Mouse (Mus musculus) kidney, adult 9 months (tissue): ENCODE results near the gene Lix1l.

Source experiments
- DNase-seq: peaks from one replicate; pipeline ENCODE4 v3.0.0; 2022

Gene Lix1l

GRCm38 (mm10) chr3:96600639-96601250 is at the start of gene Lix1l:
TSS of gene Lix1l (plus strand) at chr3:96601149.
- peak; percentile 91 for DNase-seq

GRCm38 (mm10) chr3:96551203-96551602 is 49.7 kb upstream of the Lix1l start:
- DNase-seq = peak; percentile 86

GRCm38 (mm10) chr3:96551890-96552289 is 49.1 kb upstream of the Lix1l start:
- peak; percentile 36 for DNase-seq

- no peak for DNase-seq
These were observed 47.3 kb upstream of the Lix1l start for GRCm38 (mm10) chr3:96553601-96554000.

- peak; percentile 50 for DNase-seq
These were observed 46.7 kb upstream of the Lix1l start for GRCm38 (mm10) chr3:96554251-96554650.

- DNase-seq = peak; percentile 96
These were observed 45.8 kb upstream of the Lix1l start for GRCm38 (mm10) chr3:96555041-96555596.

GRCm38 (mm10) chr3:96555999-96556614 is 44.8 kb upstream of the Lix1l start:
- DNase-seq = peak; percentile 37

GRCm38 (mm10) chr3:96556651-96557635 is 44.0 kb upstream of the Lix1l start:
- peak; percentile 58 for DNase-seq

- peak; percentile 100 for DNase-seq
These were observed 43.3 kb upstream of the Lix1l start, which contains the start of gene Txnip for GRCm38 (mm10) chr3:96557694-96558093. TSS of gene Txnip (plus strand) at chr3:96557957.

GRCm38 (mm10) chr3:96558159-96558558 is 42.8 kb upstream of the Lix1l start:
- peak; percentile 60 for DNase-seq

GRCm38 (mm10) chr3:96558668-96559196 is 42.2 kb upstream of the Lix1l start:
- peak; percentile 35 for DNase-seq

- DNase-seq = peak; percentile 28
These were observed 41.5 kb upstream of the Lix1l start for GRCm38 (mm10) chr3:96559398-96559910.

- peak; percentile 43 for DNase-seq
These were observed 40.8 kb upstream of the Lix1l start for GRCm38 (mm10) chr3:96559911-96560850.

GRCm38 (mm10) chr3:96560881-96561668 is 39.9 kb upstream of the Lix1l start:
- peak; percentile 25 for DNase-seq

- DNase-seq = peak; percentile 55
These were observed 38.8 kb upstream of the Lix1l start for GRCm38 (mm10) chr3:96561946-96562681.

GRCm38 (mm10) chr3:96563267-96563666 is 37.7 kb upstream of the Lix1l start:
- DNase-seq = peak; percentile 45

GRCm38 (mm10) chr3:96563911-96564632 is 36.9 kb upstream of the Lix1l start:
- peak; percentile 70 for DNase-seq

GRCm38 (mm10) chr3:96564633-96565032 is 36.3 kb upstream of the Lix1l start:
- peak; percentile 63 for DNase-seq

- peak; percentile 16 for DNase-seq
These were observed 35.8 kb upstream of the Lix1l start for GRCm38 (mm10) chr3:96565105-96565504.
